Mouse (Mus musculus) testis, adult 2 months (tissue): ENCODE data around the gene Emc3.

Source experiments
- CTCF ChIP-seq: fragments of 200-500 bp; IDR thresholded peaks from 2 replicates; pipeline ENCODE4 v1.5.1; 2012; ENCODE audit warnings: low read depth, mild to moderate bottlenecking, inconsistent platforms, low read length, moderate library complexity; ENCODE audit not compliant: control insufficient read depth, insufficient read depth, insufficient replicate concordance
- POLR2A ChIP-seq: fragments of 200-500 bp; IDR thresholded peaks from 2 replicates; pipeline ENCODE4 v1.6.1; 2012; ENCODE audit warnings: low read depth, mild to moderate bottlenecking, inconsistent platforms, low read length, moderate library complexity; ENCODE audit not compliant: control insufficient read depth

GRCm38 (mm10) chr6:113472061-113472460 is 59.4 kb downstream of the Emc3 start:
- TF ChIP-seq POLR2A (no peak), CTCF (no peak)
